In genomic region chr3:52103531-52104181, GRCm38 (mm10) we compare ENCODE assay signal across 8 mouse cellular contexts. TPM values are rescaled to one million over a fixed set of nuclear protein-coding genes. Genes with fewer than 3 reads are reported as not detected.
DNase-seq lines count a peak whose midpoint lies in the region; ATAC-seq lines count a peak whose summit lies in the region.

No protein-coding gene starts in this region.

- H3K27me3 ChIP-seq in hindbrain, embryonic 14.5 days (ENCODE audit: control insufficient read depth, insufficient read depth, low read length) = no peaks in the 10 kb centered on the region

- H3K36me3 ChIP-seq in hindbrain, embryonic 14.5 days (replicated peaks; ENCODE audit: control insufficient read depth, insufficient read depth) = no peaks in the 10 kb centered on the region

- peak overlapping the region; percentile 85 for H3K4me3 ChIP-seq in hindbrain, embryonic 14.5 days (replicated peaks; ENCODE audit: low read length)

- no peak for ATAC-seq in hindbrain, embryonic 14.5 days (ENCODE audit: low FRiP score)

- H3K27ac ChIP-seq in hindbrain, embryonic 14.5 days = peak overlapping the region; percentile 99

- H3K9me3 ChIP-seq in hindbrain, embryonic 14.5 days (ENCODE audit: control insufficient read depth, low read length) = no peaks in the 10 kb centered on the region

- DNase-seq in R1 (ENCODE audit: low read depth, low spot score) = peak; percentile 44
- peak; percentile 70 for DNase-seq in cerebellum, adult 8-10 months
- peak; percentile 35 to 47 for DNase-seq in frontal cortex, postnatal 25 days (ENCODE audit: low spot score in 2 of 2)
- peak; percentile 53 for DNase-seq in hindbrain, embryonic 14.5 days (ENCODE audit: low spot score)
- peak; percentile 57 to 63 for DNase-seq in layer of hippocampus, postnatal 36 days
- DNase-seq in lung, postnatal 14 days = peak; percentile 64
- DNase-seq in right cerebral cortex, adult 2 months (ENCODE audit: low spot score in 2 of 2) = peak; percentile 59 to 65
- DNase-seq in urinary bladder, postnatal 25 days (ENCODE audit: low spot score) = peak; percentile 50

- H3K9ac ChIP-seq in hindbrain, embryonic 14.5 days = peak overlapping the region; percentile 89

- WGBS in hindbrain, embryonic 14.5 days = 0% methylated on average over 55 of the region's 55 CpGs

- peak overlapping the region; percentile 86 for H3K4me2 ChIP-seq in hindbrain, embryonic 14.5 days (replicated peaks)

- H3K4me1 ChIP-seq in hindbrain, embryonic 14.5 days (replicated peaks; ENCODE audit: control insufficient read depth, insufficient read depth, low read length) = peaks cover 5% of the 10 kb centered on the region

RNA-seq across cellular contexts. Expression of gene Maml3, which starts 1.2 kb away (rescaled TPM):
- 6.6 and 8.0 TPM in 2 replicates for polyA plus RNA-seq in hindbrain, embryonic 14.5 days (2014; fragmentation: Nextera tagmentation; extraction: Ambion mirVana)
- total RNA-seq in layer of hippocampus, postnatal 36 days (2021) = 1 to 10 TPM; 8.3 to 9.8 TPM
